Mouse (Mus musculus) stomach, postnatal 0 days (tissue): ENCODE measurements at regions not wholly inside any gene's neighbourhood (a gene's known extent, or its start where the extent isn't known, plus 50 kb on each side); places are given as distances from the start of the nearest gene placed in this dataset.

ENCODE experiments used
- CTCF ChIP-seq: IDR thresholded peaks from 2 replicates; pipeline ENCODE4 v1.5.1; 2016; ENCODE audit warnings: antibody characterized with exemption, low read depth, mild to moderate bottlenecking, moderate library complexity
- EP300 ChIP-seq: optimal IDR thresholded peaks from 2 replicates; pipeline ENCODE3; 2016; ENCODE audit warnings: antibody characterized with exemption

DNA sequence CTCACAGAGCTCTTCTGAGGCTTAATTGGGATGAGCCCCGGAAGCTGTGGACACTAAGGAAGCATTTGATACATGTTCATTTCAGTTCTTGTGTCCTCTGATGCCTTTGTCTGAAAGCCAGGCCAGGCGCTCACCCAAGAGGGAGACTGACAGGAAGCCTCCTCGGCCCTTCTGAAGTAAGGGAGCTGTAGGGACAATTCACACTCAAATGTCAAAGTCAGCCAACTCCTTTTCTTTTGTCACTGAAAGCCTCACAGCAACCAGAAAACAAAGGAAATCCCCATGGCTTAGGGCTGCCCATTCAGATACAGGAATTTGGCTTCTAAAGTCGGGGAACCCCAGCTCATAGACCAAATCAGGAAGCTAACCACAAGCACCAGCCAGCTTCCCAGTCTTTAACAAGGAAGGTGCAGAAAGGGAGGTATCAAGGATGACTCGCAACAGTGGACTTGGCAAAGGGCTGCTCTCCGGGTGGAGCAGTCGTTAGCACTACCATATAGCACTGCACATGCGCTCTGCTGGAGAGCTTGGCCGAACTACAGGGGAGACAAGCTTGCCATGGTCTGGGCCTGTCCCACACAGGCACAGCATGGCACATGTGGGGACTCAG is 66.0 kb upstream of the Vash1 start:
- TF ChIP-seq CTCF, result no peak
- no peak for TF ChIP-seq EP300
